Mouse (Mus musculus) forebrain, postnatal 0 days (tissue): ENCODE results near the gene Cd200r4. TPM values are rescaled to one million over a fixed set of nuclear protein-coding genes. Genes with fewer than 3 reads are reported as not detected.

Experiments
- ATAC-seq: fragments of 200-750 bp; cut with Nextera tagmentation; 2 replicates; pipeline ENCODE4 v1.8.0; 2017; ENCODE audit warnings: mild to moderate bottlenecking, moderate library complexity
- DNase-seq: peaks from one replicate; pipeline ENCODE4 v3.0.0-alpha.2; 2015
- H3K27ac ChIP-seq: fragments of 300-500 bp; sonication (generic); 2 replicates; pipeline ENCODE4 v1.5.1; 2014; ENCODE audit warnings: low read depth, mild to moderate bottlenecking, antibody characterized with exemption, low read length, moderate library complexity, mixed read lengths
- H3K27me3 ChIP-seq: fragments of 300-500 bp; sonication (generic); 2 replicates; pipeline ENCODE4 v1.6.1; 2014; ENCODE audit warnings: mild to moderate bottlenecking, low read length, mixed read lengths; ENCODE audit not compliant: insufficient read depth
- H3K36me3 ChIP-seq: fragments of 300-500 bp; sonication (generic); 2 replicates; pipeline ENCODE4 v1.6.1; 2014; ENCODE audit warnings: mild to moderate bottlenecking, moderate library complexity; ENCODE audit not compliant: insufficient read depth
- H3K4me1 ChIP-seq: fragments of 300-500 bp; sonication (generic); 2 replicates; pipeline ENCODE4 v1.6.1; 2014; ENCODE audit warnings: antibody characterized with exemption; ENCODE audit not compliant: insufficient read depth
- H3K4me2 ChIP-seq: fragments of 300-500 bp; sonication (generic); 2 replicates; pipeline ENCODE4 v1.6.1; 2014; ENCODE audit warnings: low read depth, mild to moderate bottlenecking, moderate library complexity
- H3K4me3 ChIP-seq: fragments of 300-500 bp; sonication (generic); 2 replicates; pipeline ENCODE4 v1.5.1; 2014; ENCODE audit warnings: low read depth, low read length, mixed read lengths
- H3K9ac ChIP-seq: fragments of 300-500 bp; sonication (generic); 2 replicates; pipeline ENCODE4 v1.6.1; 2014; ENCODE audit warnings: mild to moderate bottlenecking
- H3K9me3 ChIP-seq: fragments of 300-500 bp; sonication (generic); 2 replicates; pipeline ENCODE4 v1.6.1; 2016; ENCODE audit warnings: low read length
- CTCF ChIP-seq: sonication (generic); IDR thresholded peaks from 2 replicates; pipeline ENCODE4 v1.5.1; 2016; ENCODE audit warnings: antibody characterized with exemption, control low read depth, low read depth
- WGBS: fragments of 180-500 bp; shearing (Covaris S2); extraction: QIAGEN DNeasy Blood & Tissue Kit; methylation state at CpG from one replicate; pipeline ENCODE4 v1.1.7; 2014; 5-methylcytosine and 5-hydroxymethylcytosine counted together
- polyA plus RNA-seq: library from polyadenylated mRNA; unstranded; fragments of >200 nt; fragmentation: Nextera tagmentation; extraction: Ambion mirVana; gene quantifications from 2 replicates; pipeline ENCODE4 v1.2.1, GENCODE M21; 2015
- total RNA-seq: library from RNA; depleted of rRNA; stranded (reverse); fragments of >200 nt; gene quantifications from 2 replicates; pipeline ENCODE4 v1.2.3, GENCODE M21; 2014; rRNA removed

The Cd200r4 gene
- total and polyA plus RNA-seq, 2 experiments from 2014 or later = 0.22 TPM; not detected in 1

DNA sequence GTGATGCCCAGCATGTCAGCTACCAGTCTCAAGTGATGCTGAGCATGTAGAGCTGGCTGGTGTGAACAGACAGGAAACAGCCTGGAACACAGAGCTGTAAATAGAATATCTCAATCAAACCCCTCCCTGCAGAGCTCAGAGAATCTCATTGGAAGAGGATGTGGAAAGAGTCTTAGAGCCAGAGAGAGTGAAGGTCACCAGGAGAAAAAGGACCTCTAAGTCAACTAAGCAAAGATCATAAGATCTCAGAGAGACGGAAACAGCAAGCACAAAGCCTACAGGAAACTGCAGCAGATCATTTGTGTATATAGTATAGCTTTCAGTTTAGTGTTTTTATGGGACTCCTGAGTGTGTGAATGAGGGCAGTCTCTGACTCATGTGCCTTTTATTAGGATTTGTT is 63.6 kb downstream of the Cd200r4 start:
- Histone ChIP-seq H3K4me3 (no peak overlapping the region), H3K27ac (no peak overlapping the region), H3K4me2 (no peak overlapping the region), H3K4me1 (no peaks in the 10 kb centered on the region), H3K36me3 (no peaks in the 10 kb centered on the region), H3K9me3 (no peaks in the 10 kb centered on the region), H3K27me3 (no peaks in the 10 kb centered on the region), H3K9ac (no peak overlapping the region)
- no peak for TF ChIP-seq CTCF
- 67% methylated on average over 1 of the region's 1 CpGs for WGBS
- no peak for DNase-seq
- ATAC-seq = no peak

DNA sequence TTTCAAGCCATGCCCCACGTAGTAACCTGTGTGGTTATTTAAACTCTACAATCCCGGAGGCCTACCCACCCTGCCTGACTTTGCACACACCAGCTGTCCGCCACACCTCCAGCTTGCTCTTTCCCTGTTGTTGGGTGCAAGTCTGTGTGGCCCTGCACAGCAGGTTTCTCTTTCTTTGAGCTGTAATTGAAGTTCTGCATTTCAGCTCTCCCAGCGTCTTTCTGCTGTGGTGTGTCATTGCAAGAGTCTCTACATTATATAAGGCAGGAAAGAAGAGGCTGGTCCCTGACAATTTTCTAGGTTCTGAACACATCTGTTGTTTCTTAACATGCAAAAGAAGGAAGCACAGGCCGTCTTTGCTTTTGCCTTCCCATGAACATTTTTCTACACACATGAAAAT is 65.1 kb downstream of the Cd200r4 start:
- WGBS = 67% methylated on average over 5 of the region's 5 CpGs
- Histone ChIP-seq H3K27ac (no peak overlapping the region), H3K36me3 (no peaks in the 10 kb centered on the region), H3K27me3 (no peaks in the 10 kb centered on the region), H3K4me1 (no peaks in the 10 kb centered on the region), H3K9me3 (no peaks in the 10 kb centered on the region), H3K4me2 (no peak overlapping the region), H3K4me3 (no peak overlapping the region), H3K9ac (no peak overlapping the region)
- TF ChIP-seq CTCF = no peak
- ATAC-seq (no peak), DNase-seq (no peak)

DNA sequence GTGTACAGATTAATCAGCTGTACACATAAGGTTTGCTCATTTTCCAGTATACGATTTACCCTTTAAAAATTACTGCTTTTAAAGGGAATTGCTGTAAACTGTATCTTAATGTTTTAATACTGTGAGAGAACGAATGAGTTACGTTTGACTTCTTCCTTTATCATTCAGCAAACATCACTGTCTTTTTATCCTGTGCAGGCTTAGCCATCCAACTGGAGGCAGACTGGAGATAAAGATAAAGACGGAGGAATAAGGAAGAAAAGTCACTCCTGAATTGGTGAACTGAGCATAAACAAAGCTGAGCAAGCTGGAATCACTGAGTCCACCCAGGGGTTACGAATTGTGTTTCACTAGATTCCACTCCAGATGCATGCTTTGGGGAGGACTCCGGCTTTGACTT is 66.1 kb downstream of the Cd200r4 start:
- H3K4me1 ChIP-seq = no peaks in the 10 kb centered on the region
- ATAC-seq (no peak), DNase-seq (no peak)
- H3K9ac ChIP-seq = no peak overlapping the region
- no peak overlapping the region for H3K4me3 ChIP-seq
- WGBS = 86% methylated on average over 6 of the region's 6 CpGs
- no peak overlapping the region for H3K4me2 ChIP-seq
- H3K27me3 ChIP-seq = no peaks in the 10 kb centered on the region
- H3K27ac ChIP-seq = no peak overlapping the region
- H3K9me3 ChIP-seq = no peaks in the 10 kb centered on the region
- TF ChIP-seq CTCF = no peak
- H3K36me3 ChIP-seq = no peaks in the 10 kb centered on the region

Other genes starting within 250 kb of the Cd200r4 start
- gene Nepro, start 87.4 kb upstream of the Cd200r4 start, total RNA-seq = 4.0 and 5.4 TPM in 2 replicates
- 1.7 and 2.2 TPM in 2 replicates for gene Nepro, start 87.4 kb upstream of the Cd200r4 start, polyA plus RNA-seq
- 28.6 and 45.3 TPM in 2 replicates for gene Gtpbp8, start 65.4 kb upstream of the Cd200r4 start, total RNA-seq
- gene Gtpbp8, start 65.4 kb upstream of the Cd200r4 start, polyA plus RNA-seq = 26.9 and 32.0 TPM in 2 replicates
- gene Cd200r1, start 46.0 kb upstream of the Cd200r4 start, total RNA-seq = 0.69 and 1.5 TPM in 2 replicates
- 0.34 and 0.36 TPM in 2 replicates for gene Cd200r1, start 46.0 kb upstream of the Cd200r4 start, polyA plus RNA-seq
- not detected in 2 replicates for gene Cd200r2, start 55.4 kb downstream of the Cd200r4 start, total RNA-seq
- gene Cd200r2, start 55.4 kb downstream of the Cd200r4 start, polyA plus RNA-seq = not detected in 2 replicates
- gene Cd200r3, start 131.9 kb downstream of the Cd200r4 start, total RNA-seq = not detected in 2 replicates
- 0.16 and 0.20 TPM in 2 replicates for gene Cd200r3, start 131.9 kb downstream of the Cd200r4 start, polyA plus RNA-seq